25 mouse cellular contexts compared by ENCODE assay signal in the genomic region with DNA sequence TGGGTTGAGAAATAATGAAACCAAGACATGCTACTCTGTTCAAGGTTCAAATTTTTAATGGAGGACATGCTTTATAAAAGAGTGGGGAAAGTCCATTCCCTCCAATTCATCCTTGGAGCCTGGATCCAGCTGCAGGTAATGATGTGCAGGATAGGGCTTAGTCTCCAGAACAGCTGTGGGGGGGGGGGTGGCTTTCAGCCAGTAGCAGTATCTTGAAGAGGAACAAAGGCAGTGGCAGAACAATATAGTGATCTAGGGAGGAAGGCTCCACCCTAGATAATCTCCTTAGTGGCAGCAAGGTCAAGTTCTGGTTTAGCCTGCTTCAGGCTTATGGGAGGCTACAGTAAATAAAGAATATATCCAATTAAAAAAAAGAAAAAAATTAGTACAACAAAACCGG.
DNase-seq lines count a peak whose midpoint lies in the region; ATAC-seq and TF ChIP-seq lines count a peak whose summit lies in the region.
"Had no signal": no experiment of that assay in that cellular context is flagged by ENCODE, and none has a peak within 500 bp of the region (broad histone marks: within the 10 kb centered on the region; RNA-seq: fewer than 3 reads in every experiment).

No protein-coding gene starts in this region.

- no peak for ATAC-seq in midbrain, embryonic 11.5 days (ENCODE audit: low FRiP score)
- ATAC-seq in midbrain, postnatal 0 days (ENCODE audit: low FRiP score), result no peak
- 0 out of 2 replicates have a peak, but pooled peaks have one; percentile 57 for ATAC-seq in midbrain, embryonic 14.5 days (ENCODE audit: low FRiP score, low TSS enrichment)
- no peak for ATAC-seq in midbrain, embryonic 16.5 days
- ATAC-seq: activated CD4-positive, CD25-positive, alpha-beta regulatory T cell, adult 4 months; CD4-positive, CD25-positive, alpha-beta regulatory T cell, adult 4 months; forebrain, embryonic 13.5 days; forebrain, embryonic 15.5 days; forebrain, postnatal 0 days; Patski had no signal

- no peaks in the 10 kb centered on the region for H3K27me3 ChIP-seq in midbrain, embryonic 11.5 days (ENCODE audit: control insufficient read depth, insufficient read depth, low read length)
- no peaks in the 10 kb centered on the region for H3K27me3 ChIP-seq in midbrain, postnatal 0 days (ENCODE audit: insufficient read depth, low read length)
- H3K27me3 ChIP-seq in midbrain, embryonic 14.5 days (ENCODE audit: control insufficient read depth, insufficient read depth, low read length), result no peaks in the 10 kb centered on the region
- no peaks in the 10 kb centered on the region for H3K27me3 ChIP-seq in midbrain, embryonic 16.5 days (ENCODE audit: control insufficient read depth, insufficient read depth, low read depth, low read length)
- H3K27me3 ChIP-seq in limb, embryonic 10.5 days (ENCODE audit: low read depth, poor library complexity, severe bottlenecking), result no peaks in the 10 kb centered on the region
- H3K27me3 ChIP-seq: CH12.LX; embryonic facial prominence, embryonic 12.5 days; forebrain, embryonic 13.5 days; forebrain, embryonic 15.5 days; Patski had no signal

- H3K4me1 ChIP-seq in midbrain, embryonic 11.5 days (ENCODE audit: control insufficient read depth, insufficient read depth, low read length), result no peaks in the 10 kb centered on the region
- no peaks in the 10 kb centered on the region for H3K4me1 ChIP-seq in midbrain, postnatal 0 days (ENCODE audit: insufficient read depth, low read length)
- H3K4me1 ChIP-seq in midbrain, embryonic 14.5 days (ENCODE audit: control insufficient read depth, insufficient read depth, low read length), result no peaks in the 10 kb centered on the region
- H3K4me1 ChIP-seq in midbrain, embryonic 16.5 days (ENCODE audit: control insufficient read depth, insufficient read depth, low read length), result no peaks in the 10 kb centered on the region
- no peaks in the 10 kb centered on the region for H3K4me1 ChIP-seq in limb, embryonic 10.5 days
- H3K4me1 ChIP-seq: embryonic facial prominence, embryonic 10.5 days; embryonic facial prominence, embryonic 12.5 days; forebrain, embryonic 13.5 days; forebrain, embryonic 15.5 days had no signal

- WGBS in midbrain, embryonic 11.5 days, result 86% methylated on average over 1 of the region's 1 CpGs
- WGBS in midbrain, postnatal 0 days, result 90% methylated on average over 1 of the region's 1 CpGs
- 93% methylated on average over 1 of the region's 1 CpGs for WGBS in midbrain, embryonic 14.5 days
- WGBS in midbrain, embryonic 16.5 days, result 95% methylated on average over 1 of the region's 1 CpGs
- 97% methylated on average over 1 of the region's 1 CpGs for WGBS in limb, embryonic 10.5 days

- peak; percentile 47 for DNase-seq in midbrain, embryonic 11.5 days (ENCODE audit: low spot score, missing footprints)
- no peak for DNase-seq in midbrain, postnatal 0 days (ENCODE audit: low spot score)
- no peak for DNase-seq in midbrain, embryonic 14.5 days
- DNase-seq in R1 (ENCODE audit: low read depth, low spot score), result peak; percentile 37
- no peak for DNase-seq in limb, embryonic 10.5 days (ENCODE audit: low spot score)
- no peak for DNase-seq in kidney, postnatal 25 days
- DNase-seq: adrenal gland, adult 8-10 months; adrenal gland, postnatal 14 days; adrenal gland, postnatal 36 days; B cell, adult 2 months; cerebellum, adult 11-12 months; cerebellum, adult 2 months; cerebellum, adult 9-10 months; cerebellum, postnatal 10 days; cerebellum, postnatal 25 days; forebrain, postnatal 0 days had no signal

- H3K36me3 ChIP-seq in midbrain, embryonic 11.5 days (ENCODE audit: control insufficient read depth, insufficient read depth, low read length), result no peaks in the 10 kb centered on the region
- no peaks in the 10 kb centered on the region for H3K36me3 ChIP-seq in midbrain, postnatal 0 days (ENCODE audit: insufficient read depth, low read length)
- no peaks in the 10 kb centered on the region for H3K36me3 ChIP-seq in midbrain, embryonic 14.5 days (ENCODE audit: control insufficient read depth, insufficient read depth, low read length)
- no peaks in the 10 kb centered on the region for H3K36me3 ChIP-seq in midbrain, embryonic 16.5 days (ENCODE audit: control insufficient read depth, insufficient read depth, low read length)
- H3K36me3 ChIP-seq in limb, embryonic 10.5 days, result no peaks in the 10 kb centered on the region
- H3K36me3 ChIP-seq: embryonic facial prominence, embryonic 12.5 days; forebrain, embryonic 15.5 days had no signal

- H3K27ac ChIP-seq in midbrain, embryonic 11.5 days (ENCODE audit: low read depth, low read length), result no peak overlapping the region
- no peak overlapping the region for H3K27ac ChIP-seq in midbrain, postnatal 0 days (ENCODE audit: low read depth, low read length)
- H3K27ac ChIP-seq in midbrain, embryonic 14.5 days (replicated peaks; ENCODE audit: low read depth, low read length), result no peak overlapping the region
- no peak overlapping the region for H3K27ac ChIP-seq in midbrain, embryonic 16.5 days (ENCODE audit: low read length)
- H3K27ac ChIP-seq in limb, embryonic 10.5 days, result no peak overlapping the region
- H3K27ac ChIP-seq: embryonic facial prominence, embryonic 10.5 days; embryonic facial prominence, embryonic 12.5 days; forebrain, embryonic 13.5 days; forebrain, embryonic 15.5 days had no signal

- no peak overlapping the region for H3K4me2 ChIP-seq in midbrain, embryonic 11.5 days
- H3K4me2 ChIP-seq in midbrain, postnatal 0 days (ENCODE audit: low read depth, low read length, poor library complexity, severe bottlenecking), result no peak overlapping the region
- H3K4me2 ChIP-seq in midbrain, embryonic 14.5 days (ENCODE audit: low read length), result no peak overlapping the region
- H3K4me2 ChIP-seq in midbrain, embryonic 16.5 days (ENCODE audit: low read length), result no peak overlapping the region
- H3K4me2 ChIP-seq: embryonic facial prominence, embryonic 12.5 days; forebrain, embryonic 13.5 days; forebrain, embryonic 15.5 days had no signal

- H3K9me3 ChIP-seq in midbrain, embryonic 11.5 days (ENCODE audit: control insufficient read depth, low read length), result 0 out of 2 replicates have a peak, but pooled peaks cover 2% of the 10 kb centered on the region
- H3K9me3 ChIP-seq in midbrain, postnatal 0 days (ENCODE audit: low read length), result no peaks in the 10 kb centered on the region
- peaks cover 7% of the 10 kb centered on the region; the same call in 1 of the 2 replicates for H3K9me3 ChIP-seq in midbrain, embryonic 14.5 days (ENCODE audit: control insufficient read depth, low read length)
- peaks cover 2% of the 10 kb centered on the region; the same call in 1 of the 2 replicates for H3K9me3 ChIP-seq in midbrain, embryonic 16.5 days (replicated peaks; ENCODE audit: control insufficient read depth, low read length, poor library complexity, severe bottlenecking)
- H3K9me3 ChIP-seq in limb, embryonic 10.5 days (replicated peaks), result no peaks in the 10 kb centered on the region

- H3K4me3 ChIP-seq in midbrain, embryonic 11.5 days (ENCODE audit: low read depth, low read length), result no peak overlapping the region
- H3K4me3 ChIP-seq in midbrain, postnatal 0 days (ENCODE audit: low read depth, low read length), result no peak overlapping the region
- H3K4me3 ChIP-seq in midbrain, embryonic 14.5 days (replicated peaks; ENCODE audit: low read depth, low read length), result no peak overlapping the region
- H3K4me3 ChIP-seq in midbrain, embryonic 16.5 days (ENCODE audit: low read depth, low read length), result no peak overlapping the region
- H3K4me3 ChIP-seq in limb, embryonic 10.5 days, result no peak overlapping the region
- H3K4me3 ChIP-seq: embryonic facial prominence, embryonic 10.5 days; embryonic facial prominence, embryonic 12.5 days; forebrain, embryonic 13.5 days; forebrain, embryonic 15.5 days had no signal

- no peak for TF ChIP-seq CTCF in midbrain, postnatal 0 days (IDR thresholded peaks at IDR 0.05)

- H3K9ac ChIP-seq in midbrain, embryonic 11.5 days (ENCODE audit: low read length), result no peak overlapping the region
- no peak overlapping the region for H3K9ac ChIP-seq in midbrain, postnatal 0 days (replicated peaks; ENCODE audit: low read length, poor library complexity, severe bottlenecking)
- no peak overlapping the region for H3K9ac ChIP-seq in midbrain, embryonic 14.5 days (replicated peaks; ENCODE audit: low read length)
- no peak overlapping the region for H3K9ac ChIP-seq in midbrain, embryonic 16.5 days (ENCODE audit: low read depth, low read length)
- H3K9ac ChIP-seq: embryonic facial prominence, embryonic 12.5 days; forebrain, embryonic 13.5 days; forebrain, embryonic 15.5 days; forebrain, postnatal 0 days had no signal

Comparison
In these comparisons a context has a peak if more than half of its experiments do, and no peak if none do; other contexts are left out.
1. DNase-seq: peak in midbrain, embryonic 11.5 days (single experiment) and R1 (single experiment); none in midbrain, postnatal 0 days (single experiment), midbrain, embryonic 14.5 days (single experiment), limb, embryonic 10.5 days (single experiment) and kidney, postnatal 25 days (0 of 2).